Mouse (Mus musculus) neural tube, embryonic 13.5 days (tissue): ENCODE results near the gene Ift74. TPM values are rescaled to one million over a fixed set of nuclear protein-coding genes. Genes with fewer than 3 reads are reported as not detected.

ENCODE experiments used
- ATAC-seq: fragments of 200-750 bp; cut with Nextera tagmentation; 2 replicates; pipeline ENCODE4 v1.8.0; 2017; ENCODE audit warnings: low read depth, mild to moderate bottlenecking, moderate TSS enrichment, moderate library complexity
- H3K27ac ChIP-seq: fragments of 300-500 bp; sonication (generic); replicated peaks from 2 replicates; pipeline ENCODE4 v1.5.1; 2015; ENCODE audit warnings: moderate library complexity, mild to moderate bottlenecking, inconsistent platforms
- H3K27me3 ChIP-seq: fragments of 300-500 bp; sonication (generic); 2 replicates; pipeline ENCODE4 v1.6.1; 2015; ENCODE audit warnings: mild to moderate bottlenecking, inconsistent platforms
- H3K36me3 ChIP-seq: fragments of 300-500 bp; sonication (generic); 2 replicates; pipeline ENCODE4 v1.6.1; 2015; ENCODE audit warnings: mild to moderate bottlenecking, inconsistent platforms
- H3K4me1 ChIP-seq: fragments of 300-500 bp; sonication (generic); replicated peaks from 2 replicates; pipeline ENCODE4 v1.6.1; 2015; ENCODE audit warnings: inconsistent platforms
- H3K4me2 ChIP-seq: fragments of 300-500 bp; sonication (generic); 2 replicates; pipeline ENCODE4 v1.6.1; 2015; ENCODE audit warnings: inconsistent platforms, mild to moderate bottlenecking, moderate library complexity
- H3K4me3 ChIP-seq: fragments of 300-500 bp; sonication (generic); 2 replicates; pipeline ENCODE4 v1.5.1; 2015; ENCODE audit warnings: mild to moderate bottlenecking, inconsistent platforms
- H3K9ac ChIP-seq: fragments of 300-500 bp; sonication (generic); 2 replicates; pipeline ENCODE4 v1.6.1; 2015; ENCODE audit warnings: moderate library complexity, mild to moderate bottlenecking, inconsistent platforms
- H3K9me3 ChIP-seq: fragments of 300-500 bp; sonication (generic); 2 replicates; pipeline ENCODE4 v1.6.1; 2016; ENCODE audit warnings: inconsistent platforms
- WGBS: fragments of 180-500 bp; shearing (Covaris S2); methylation state at CpG from one replicate; pipeline ENCODE4 v1.1.7; 2015; 5-methylcytosine and 5-hydroxymethylcytosine counted together
- polyA plus RNA-seq: library from polyadenylated mRNA; unstranded; fragments of >200 nt; fragmentation: Nextera tagmentation; extraction: Ambion mirVana; gene quantifications from 2 replicates; pipeline ENCODE4 v1.2.1, GENCODE M21; 2015

Ift74 gene
- 30.6 and 34.5 TPM in 2 replicates for polyA plus RNA-seq

- Histone ChIP-seq H3K36me3 (no peaks in the 10 kb centered on the region), H3K27me3 (no peaks in the 10 kb centered on the region), H3K9ac (peak within 1 kb of the TSS; percentile 76), H3K4me2 (peak within 1 kb of the TSS; percentile 65), H3K4me3 (peak within 1 kb of the TSS; percentile 63), H3K9me3 (no peaks in the 10 kb centered on the region), H3K4me1 (peaks cover 18% of the 10 kb centered on the region), H3K27ac (peak within 1 kb of the TSS; percentile 83)
- 2% methylated on average over 29 of the region's 29 CpGs for WGBS
- peak; percentile 100 for ATAC-seq
Observed at GRCm38 (mm10) chr4:94613972-94614626, at the start of gene Ift74. Gene Ift74 (plus strand): TSS chr4:94614491.

GRCm38 (mm10) chr4:94572677-94573076 is 41.6 kb upstream of the Ift74 start:
- Histone ChIP-seq H3K27ac (no peak overlapping the region), H3K4me3 (no peak overlapping the region), H3K4me1 (no peaks in the 10 kb centered on the region), H3K27me3 (no peaks in the 10 kb centered on the region), H3K36me3 (peaks cover 58% of the 10 kb centered on the region), H3K9ac (no peak overlapping the region), H3K4me2 (no peak overlapping the region), H3K9me3 (no peaks in the 10 kb centered on the region)
- 97% methylated on average over 4 of the region's 4 CpGs for WGBS
- no peak for ATAC-seq

DNA sequence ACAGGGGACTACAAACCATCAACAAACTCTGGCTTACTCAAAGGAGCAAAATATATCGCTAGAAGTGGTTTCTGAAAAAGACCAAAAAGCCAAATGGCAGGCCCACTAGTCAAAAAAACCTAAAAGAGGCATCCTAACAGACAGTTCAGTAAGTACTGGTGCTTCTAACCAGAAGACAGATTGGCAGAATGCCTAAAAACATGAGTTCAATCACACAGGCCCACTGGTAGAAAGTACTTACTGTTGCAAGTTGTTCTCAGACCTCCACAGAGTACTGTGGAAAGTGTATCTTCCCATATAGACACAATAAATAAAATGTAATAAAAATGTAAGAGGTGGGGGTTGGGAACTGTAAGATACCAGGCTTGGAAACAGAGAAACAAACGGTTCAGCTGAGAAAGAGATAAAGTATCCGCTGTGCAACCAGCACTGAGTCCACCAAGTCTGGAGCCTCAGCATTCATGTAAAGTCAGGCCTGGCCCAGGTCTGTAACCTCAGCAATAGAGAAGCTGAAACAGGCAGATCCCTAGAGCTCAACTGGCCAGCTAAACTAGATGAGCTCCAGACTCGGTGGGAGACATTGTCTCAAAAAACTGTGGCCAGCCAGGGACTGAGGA is 22.4 kb upstream of the Ift74 start:
- H3K4me3 ChIP-seq, result no peak overlapping the region
- no peaks in the 10 kb centered on the region for H3K9me3 ChIP-seq
- H3K36me3 ChIP-seq, result no peaks in the 10 kb centered on the region
- H3K9ac ChIP-seq, result no peak overlapping the region
- H3K27me3 ChIP-seq, result no peaks in the 10 kb centered on the region
- WGBS, result 87% methylated on average over 4 of the region's 4 CpGs
- ATAC-seq, result no peak
- H3K4me2 ChIP-seq, result no peak overlapping the region
- no peak overlapping the region for H3K27ac ChIP-seq
- peaks cover 7% of the 10 kb centered on the region; the same call in 1 of the 2 replicates for H3K4me1 ChIP-seq

GRCm38 (mm10) chr4:94592709-94593108 is 21.6 kb upstream of the Ift74 start:
- H3K4me1 ChIP-seq, result peaks cover 7% of the 10 kb centered on the region; the same call in 1 of the 2 replicates
- H3K36me3 ChIP-seq, result no peaks in the 10 kb centered on the region

GRCm38 (mm10) chr4:94601395-94601794 is 12.9 kb upstream of the Ift74 start:
- no peak overlapping the region for H3K27ac ChIP-seq
- H3K4me2 ChIP-seq, result peak overlapping the region; percentile 88
- no peak overlapping the region for H3K9ac ChIP-seq
- H3K27me3 ChIP-seq, result no peaks in the 10 kb centered on the region
- WGBS, result 94% methylated on average over 4 of the region's 4 CpGs
- no peak for ATAC-seq
- no peaks in the 10 kb centered on the region for H3K36me3 ChIP-seq
- H3K9me3 ChIP-seq, result no peaks in the 10 kb centered on the region
- H3K4me1 ChIP-seq, result peaks cover 29% of the 10 kb centered on the region
- H3K4me3 ChIP-seq, result 0 out of 2 replicates have a peak overlapping the region, but pooled peaks have one; percentile 92

More at GRCm38 (mm10) chr4:94592709-94593108, 21.6 kb upstream of the Ift74 start:
- H3K9me3 ChIP-seq, result no peaks in the 10 kb centered on the region
- no peak overlapping the region for H3K27ac ChIP-seq
- H3K4me3 ChIP-seq, result no peak overlapping the region
- no peak overlapping the region for H3K9ac ChIP-seq
- H3K4me2 ChIP-seq, result no peak overlapping the region
- H3K27me3 ChIP-seq, result no peaks in the 10 kb centered on the region
- no peak for ATAC-seq

DNA sequence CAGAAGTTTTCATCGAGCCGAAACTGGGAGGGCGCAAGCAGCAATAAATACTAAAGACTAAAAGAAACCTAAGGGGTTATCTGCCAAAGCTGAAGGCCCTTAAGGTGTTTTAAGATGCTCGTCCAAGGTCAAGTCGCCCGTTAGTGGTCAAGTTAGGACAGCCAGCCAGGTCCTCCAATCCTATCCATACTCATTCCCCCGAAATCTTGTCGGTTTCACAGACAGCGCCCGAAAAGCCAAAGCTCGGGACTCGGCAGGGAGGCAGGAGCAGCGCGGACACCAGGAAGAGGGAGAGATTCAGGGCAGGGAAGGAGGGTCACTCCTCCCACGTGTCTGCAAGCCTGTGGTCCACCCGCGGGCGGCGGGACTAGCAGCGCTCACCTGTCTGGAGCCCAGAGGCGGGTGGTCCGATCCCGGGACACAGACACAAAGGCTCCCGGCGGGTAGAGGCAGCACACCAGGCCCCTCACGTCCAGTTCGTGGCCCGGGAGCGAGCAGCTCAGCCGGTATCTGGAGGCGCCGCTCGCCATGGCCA is 11.7 kb upstream of the Ift74 start:
- no peaks in the 10 kb centered on the region for H3K36me3 ChIP-seq
- under 1% methylated on average over 33 of the region's 33 CpGs for WGBS

GRCm38 (mm10) chr4:94603031-94603629 is 11.2 kb upstream of the Ift74 start, which contains the start of gene Plaa:
Gene Plaa (minus strand): TSS chr4:94603244.
- H3K27ac ChIP-seq, result peak within 1 kb of the TSS; percentile 95
- H3K4me1 ChIP-seq, result peaks cover 29% of the 10 kb centered on the region
- peak within 1 kb of the TSS; percentile 92 for H3K4me3 ChIP-seq
- WGBS, result under 1% methylated on average over 61 of the region's 61 CpGs
- H3K27me3 ChIP-seq, result no peaks in the 10 kb centered on the region
- H3K9ac ChIP-seq, result peak within 1 kb of the TSS; percentile 98
- H3K4me2 ChIP-seq, result peak within 1 kb of the TSS; percentile 88
- no peaks in the 10 kb centered on the region for H3K36me3 ChIP-seq
- no peaks in the 10 kb centered on the region for H3K9me3 ChIP-seq
- ATAC-seq, result peak; percentile 99

More for the DNA sequence above, 11.7 kb upstream of the Ift74 start:
- no peaks in the 10 kb centered on the region for H3K27me3 ChIP-seq
- peak overlapping the region; percentile 88 for H3K4me2 ChIP-seq
- no peak; the same call in none of the 2 replicates for ATAC-seq
- H3K9ac ChIP-seq, result peak overlapping the region; percentile 98
- H3K27ac ChIP-seq, result peak overlapping the region; percentile 95
- H3K4me1 ChIP-seq, result peaks cover 29% of the 10 kb centered on the region
- peak overlapping the region; percentile 92 for H3K4me3 ChIP-seq
- no peaks in the 10 kb centered on the region for H3K9me3 ChIP-seq

- Histone ChIP-seq H3K4me3 (no peak overlapping the region), H3K4me1 (peaks cover 29% of the 10 kb centered on the region), H3K4me2 (peak overlapping the region; percentile 80; the same call in 1 of the 2 replicates), H3K9ac (no peak overlapping the region), H3K27me3 (no peaks in the 10 kb centered on the region), H3K36me3 (no peaks in the 10 kb centered on the region), H3K9me3 (no peaks in the 10 kb centered on the region), H3K27ac (no peak overlapping the region)
- no peak for ATAC-seq
- WGBS, result 80% methylated on average over 2 of the region's 2 CpGs
Observed at GRCm38 (mm10) chr4:94604452-94605019, 9.8 kb upstream of the Ift74 start.

- no peak for ATAC-seq
- Histone ChIP-seq H3K27me3 (no peaks in the 10 kb centered on the region), H3K9ac (no peak overlapping the region), H3K4me2 (no peak overlapping the region), H3K4me3 (no peak overlapping the region), H3K4me1 (peaks cover 26% of the 10 kb centered on the region), H3K36me3 (no peaks in the 10 kb centered on the region), H3K9me3 (no peaks in the 10 kb centered on the region), H3K27ac (no peak overlapping the region)
- 92% methylated on average over 2 of the region's 2 CpGs for WGBS
Observed at GRCm38 (mm10) chr4:94605591-94605990, 8.7 kb upstream of the Ift74 start.

GRCm38 (mm10) chr4:94610339-94610738 is 4.0 kb upstream of the Ift74 start:
- Histone ChIP-seq H3K4me1 (peaks cover 10% of the 10 kb centered on the region), H3K27ac (no peak overlapping the region), H3K27me3 (no peaks in the 10 kb centered on the region), H3K36me3 (no peaks in the 10 kb centered on the region), H3K9ac (no peak overlapping the region), H3K9me3 (no peaks in the 10 kb centered on the region), H3K4me3 (no peak overlapping the region), H3K4me2 (no peak overlapping the region)
- 87% methylated on average over 3 of the region's 3 CpGs for WGBS
- ATAC-seq, result no peak

- WGBS, result under 1% methylated on average over 18 of the region's 18 CpGs
- ATAC-seq, result peak; percentile 84
- Histone ChIP-seq H3K4me3 (peak overlapping the region; percentile 63), H3K9ac (peak overlapping the region; percentile 76), H3K27me3 (no peaks in the 10 kb centered on the region), H3K36me3 (no peaks in the 10 kb centered on the region), H3K27ac (peak overlapping the region; percentile 83), H3K4me2 (peak overlapping the region; percentile 65), H3K4me1 (peaks cover 18% of the 10 kb centered on the region), H3K9me3 (no peaks in the 10 kb centered on the region)
Observed at GRCm38 (mm10) chr4:94614627-94615006, 326 bp downstream of the Ift74 start.

DNA sequence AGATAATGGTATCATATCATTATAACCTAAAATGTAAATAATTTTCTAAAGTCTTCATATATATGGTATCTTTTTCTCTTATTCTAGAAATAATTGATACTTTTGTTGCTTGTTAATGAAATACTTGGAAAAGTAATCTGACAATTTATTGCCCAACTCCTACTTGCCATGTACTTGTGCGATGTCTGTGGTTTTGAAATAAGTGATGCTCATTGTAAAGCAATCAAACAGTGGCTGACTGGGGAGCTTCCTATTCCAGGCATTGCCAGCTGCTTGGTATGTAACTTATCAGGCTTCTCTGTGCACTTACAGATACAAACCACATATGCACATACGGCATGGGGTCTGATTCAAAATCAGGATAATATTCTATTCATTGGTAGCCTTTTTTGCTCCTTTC is 5.8 kb downstream of the Ift74 start:
- Histone ChIP-seq H3K4me3 (no peak overlapping the region), H3K4me1 (peaks cover 11% of the 10 kb centered on the region), H3K36me3 (peaks cover 4% of the 10 kb centered on the region), H3K4me2 (no peak overlapping the region), H3K27ac (no peak overlapping the region), H3K9ac (no peak overlapping the region), H3K27me3 (no peaks in the 10 kb centered on the region), H3K9me3 (no peaks in the 10 kb centered on the region)
- WGBS, result 91% methylated on average over 2 of the region's 2 CpGs
- no peak for ATAC-seq
